Mouse (Mus musculus) liver, adult 2 months (tissue): Measurements from ENCODE around the gene Sh2d1b2. TPM values are rescaled to one million over a fixed set of nuclear protein-coding genes. Genes with fewer than 3 reads are reported as not detected.

Experiments used
- DNase-seq: peaks from one replicate; pipeline ENCODE4 v3.0.0-alpha.2; 2011; ENCODE audit warnings: low read depth, low spot score; ENCODE audit errors: extremely low read depth
- H3K27ac ChIP-seq: fragments of 200-500 bp; replicated peaks from 2 replicates; pipeline ENCODE4 v1.5.1; 2012; ENCODE audit warnings: low read depth, mild to moderate bottlenecking, control low read depth, inconsistent platforms, low read length; ENCODE audit not compliant: insufficient read depth
- H3K27me3 ChIP-seq: fragments of 200-500 bp; 2 replicates; pipeline ENCODE4 v1.6.1; 2012; ENCODE audit warnings: mild to moderate bottlenecking, moderate library complexity, low read length, inconsistent platforms; ENCODE audit not compliant: control insufficient read depth, insufficient read depth
- H3K36me3 ChIP-seq: fragments of 200-500 bp; 2 replicates; pipeline ENCODE4 v1.6.1; 2012; ENCODE audit warnings: low read length, inconsistent platforms; ENCODE audit not compliant: control insufficient read depth, insufficient read depth
- H3K4me1 ChIP-seq: fragments of 200-500 bp; 2 replicates; pipeline ENCODE4 v1.6.1; 2011; ENCODE audit warnings: low read length; ENCODE audit not compliant: control insufficient read depth, insufficient read depth
- H3K4me3 ChIP-seq: fragments of 200-500 bp; 2 replicates; pipeline ENCODE4 v1.5.1; 2011; ENCODE audit warnings: low read depth, mild to moderate bottlenecking, control low read depth, low read length, moderate library complexity; ENCODE audit not compliant: insufficient read depth
- H3K79me2 ChIP-seq: fragments of 200-500 bp; 2 replicates; pipeline ENCODE4 v1.6.1; 2012; ENCODE audit warnings: inconsistent platforms, mild to moderate bottlenecking, low read length, moderate library complexity; ENCODE audit not compliant: control insufficient read depth, insufficient read depth
- H3K9ac ChIP-seq: fragments of 200-500 bp; 2 replicates; pipeline ENCODE4 v1.6.1; 2012; ENCODE audit warnings: low read depth, mild to moderate bottlenecking, control low read depth, inconsistent platforms, low read length
- CTCF ChIP-seq: fragments of 200-500 bp; IDR thresholded peaks from 2 replicates; pipeline ENCODE4 v1.5.1; 2011; ENCODE audit warnings: low read depth, low read length, control low read depth
- POLR2A ChIP-seq: fragments of 200-500 bp; IDR thresholded peaks from 2 replicates; pipeline ENCODE4 v1.6.1; 2011; ENCODE audit warnings: low read length, control low read depth; ENCODE audit not compliant: insufficient read depth; ENCODE audit errors: extremely low read depth
- WGBS: fragments of 180-500 bp; shearing (Covaris S2); methylation state at CpG from one replicate; pipeline ENCODE4 v1.1.7; 2018; 5-methylcytosine and 5-hydroxymethylcytosine counted together
- polyA plus RNA-seq: library from polyadenylated mRNA; depleted of rRNA; stranded (reverse); fragments of >200 nt; gene quantifications from 2 replicates; pipeline ENCODE4 v1.2.3, GENCODE M21; 2012
- total RNA-seq: library from RNA; depleted of rRNA; stranded (reverse); fragments of >200 nt; gene quantifications from 2 replicates; pipeline ENCODE4 v1.2.3, GENCODE M21; 2014

Sh2d1b2 gene
- total and polyA plus RNA-seq, 2 experiments, result not detected

GRCm38 (mm10) chr1:170245016-170245415 is 12.5 kb downstream of the Sh2d1b2 start:
- H3K36me3 ChIP-seq, result no peaks in the 10 kb centered on the region
- TF ChIP-seq POLR2A, result no peak
- no peak for TF ChIP-seq CTCF
- DNase-seq, result no peak
- WGBS, result 83% methylated on average over 3 of the region's 3 CpGs
- no peaks in the 10 kb centered on the region for H3K4me1 ChIP-seq
- H3K9ac ChIP-seq, result no peak overlapping the region
- no peak overlapping the region for H3K4me3 ChIP-seq
- no peaks in the 10 kb centered on the region for H3K79me2 ChIP-seq
- H3K27ac ChIP-seq, result no peak overlapping the region
- no peaks in the 10 kb centered on the region for H3K27me3 ChIP-seq

GRCm38 (mm10) chr1:170254893-170255559 is 22.5 kb downstream of the Sh2d1b2 start:
- DNase-seq, result peak; percentile 39
- Histone ChIP-seq H3K36me3 (no peaks in the 10 kb centered on the region), H3K79me2 (no peaks in the 10 kb centered on the region), H3K9ac (peak overlapping the region; percentile 94), H3K27me3 (no peaks in the 10 kb centered on the region), H3K27ac (peak overlapping the region; percentile 51), H3K4me3 (peak overlapping the region; percentile 93), H3K4me1 (no peaks in the 10 kb centered on the region)
- WGBS, result 29% methylated on average over 30 of the region's 30 CpGs
- TF ChIP-seq CTCF (no peak), POLR2A (no peak)

- Histone ChIP-seq H3K4me3 (peak overlapping the region; percentile 93), H3K79me2 (no peaks in the 10 kb centered on the region), H3K4me1 (no peaks in the 10 kb centered on the region), H3K9ac (peak overlapping the region; percentile 94), H3K27me3 (no peaks in the 10 kb centered on the region), H3K27ac (peak overlapping the region; percentile 51), H3K36me3 (no peaks in the 10 kb centered on the region)
- peak; percentile 84 for DNase-seq
- 0 out of 2 replicates have a peak, but pooled peaks have one; percentile 46 for TF ChIP-seq POLR2A
- no peak for TF ChIP-seq CTCF
- WGBS, result 15% methylated on average over 22 of the region's 32 CpGs
These were observed 23.0 kb downstream of the Sh2d1b2 start for GRCm38 (mm10) chr1:170255560-170255910.

GRCm38 (mm10) chr1:170270281-170270680 is 37.7 kb downstream of the Sh2d1b2 start:
- no peak overlapping the region for H3K4me3 ChIP-seq
- no peak for TF ChIP-seq POLR2A
- no peak for TF ChIP-seq CTCF
- H3K4me1 ChIP-seq, result no peaks in the 10 kb centered on the region
- H3K79me2 ChIP-seq, result no peaks in the 10 kb centered on the region
- 86% methylated on average over 6 of the region's 6 CpGs for whole genome bisulfite sequencing
- DNase-seq, result no peak
- no peak overlapping the region for H3K9ac ChIP-seq
- H3K36me3 ChIP-seq, result no peaks in the 10 kb centered on the region
- H3K27ac ChIP-seq, result no peak overlapping the region
- no peaks in the 10 kb centered on the region for H3K27me3 ChIP-seq

GRCm38 (mm10) chr1:170270696-170271095 is 38.1 kb downstream of the Sh2d1b2 start:
- Histone ChIP-seq H3K79me2 (no peaks in the 10 kb centered on the region), H3K27ac (no peak overlapping the region), H3K36me3 (no peaks in the 10 kb centered on the region), H3K9ac (no peak overlapping the region), H3K4me1 (no peaks in the 10 kb centered on the region), H3K27me3 (no peaks in the 10 kb centered on the region), H3K4me3 (no peak overlapping the region)
- TF ChIP-seq CTCF (no peak), POLR2A (no peak)
- DNase-seq, result no peak
- WGBS, result 88% methylated on average over 4 of the region's 4 CpGs

- TF ChIP-seq POLR2A, result no peak
- TF ChIP-seq CTCF, result no peak
- Histone ChIP-seq H3K36me3 (no peaks in the 10 kb centered on the region), H3K27ac (no peak overlapping the region), H3K4me1 (no peaks in the 10 kb centered on the region), H3K79me2 (no peaks in the 10 kb centered on the region), H3K9ac (no peak overlapping the region), H3K4me3 (no peak overlapping the region), H3K27me3 (no peaks in the 10 kb centered on the region)
- no peak for DNase-seq
These were observed 40.7 kb downstream of the Sh2d1b2 start for GRCm38 (mm10) chr1:170273252-170273651.
